Comparison of ENCODE assay signal across 13 mouse cellular contexts in genomic region chr10:105571019-105571418, GRCm38 (mm10). TPM values are rescaled to one million over a fixed set of nuclear protein-coding genes. Genes with fewer than 3 reads are reported as not detected.
A peak's percentile ranks its signal among the peaks of the same experiment; 100 is the strongest.
DNase-seq lines count a peak whose midpoint lies in the region; ATAC-seq lines count a peak whose summit lies in the region.
"Had no signal": no experiment of that assay in that cellular context is flagged by ENCODE, and none has a peak within 500 bp of the region (broad histone marks: within the 10 kb centered on the region; RNA-seq: fewer than 3 reads in every experiment).

No protein-coding gene starts in this region.

- peaks cover 9% of the 10 kb centered on the region for H3K4me1 ChIP-seq in forebrain, embryonic 14.5 days (ENCODE audit: control insufficient read depth, insufficient read depth, low read length)
- H3K4me1 ChIP-seq in forebrain, embryonic 11.5 days (replicated peaks; ENCODE audit: control insufficient read depth, insufficient read depth, low read length): 0 out of 2 replicates have a peak, but pooled peaks cover 1% of the 10 kb centered on the region
- H3K4me1 ChIP-seq in limb, embryonic 15.5 days: peaks cover 21% of the 10 kb centered on the region; the same call in 1 of the 2 replicates
- H3K4me1 ChIP-seq in stomach, embryonic 16.5 days (ENCODE audit: control insufficient read depth, insufficient read depth, low read length): peaks cover 5% of the 10 kb centered on the region; the same call in 1 of the 2 replicates

- no peak for DNase-seq in forebrain, embryonic 14.5 days (ENCODE audit: low spot score)
- DNase-seq in forebrain, embryonic 11.5 days (ENCODE audit: low spot score): no peak
- peak; percentile 33 for DNase-seq in retina, postnatal 1 day
- no peak for DNase-seq in retina, embryonic 14.5 days (ENCODE audit: low spot score)
- no peak for DNase-seq in ovary, postnatal 14 days (ENCODE audit: low spot score)
- DNase-seq in heart, postnatal 4 days: no peak
- DNase-seq: kidney, postnatal 4 days; lung, adult 18-20 months; thymus, postnatal 4 days had no signal

- WGBS in forebrain, embryonic 14.5 days: 80% methylated on average over 8 of the region's 8 CpGs
- WGBS in forebrain, embryonic 11.5 days: 79% methylated on average over 8 of the region's 8 CpGs
- WGBS in limb, embryonic 15.5 days: 78% methylated on average over 8 of the region's 8 CpGs
- 81% methylated on average over 8 of the region's 8 CpGs for WGBS in stomach, embryonic 16.5 days

- H3K4me2 ChIP-seq in forebrain, embryonic 14.5 days (ENCODE audit: low read length): peak overlapping the region; percentile 86; the same call in 1 of the 2 replicates
- H3K4me2 ChIP-seq in forebrain, embryonic 11.5 days (ENCODE audit: low read depth, low read length, severe bottlenecking): no peak overlapping the region
- H3K4me2 ChIP-seq in limb, embryonic 15.5 days: peak overlapping the region; percentile 13; the same call in 1 of the 2 replicates
- 0 out of 2 replicates have a peak overlapping the region, but pooled peaks have one; percentile 3 for H3K4me2 ChIP-seq in stomach, embryonic 16.5 days (ENCODE audit: low read depth, low read length)

- H3K27ac ChIP-seq in forebrain, embryonic 14.5 days (ENCODE audit: low read depth, low read length): no peak overlapping the region
- no peak overlapping the region for H3K27ac ChIP-seq in forebrain, embryonic 11.5 days (ENCODE audit: low read depth, low read length)
- H3K27ac ChIP-seq in limb, embryonic 15.5 days: no peak overlapping the region
- no peak overlapping the region for H3K27ac ChIP-seq in stomach, embryonic 16.5 days (ENCODE audit: low read length)
- H3K27ac ChIP-seq: heart, embryonic 15.5 days had no signal

- no peak overlapping the region for H3K9ac ChIP-seq in forebrain, embryonic 14.5 days (ENCODE audit: low read length)
- H3K9ac ChIP-seq in forebrain, embryonic 11.5 days (ENCODE audit: low read length): no peak overlapping the region
- H3K9ac ChIP-seq in limb, embryonic 15.5 days: no peak overlapping the region
- H3K9ac ChIP-seq in stomach, embryonic 16.5 days (ENCODE audit: low read length): no peak overlapping the region
- H3K9ac ChIP-seq: heart, embryonic 15.5 days had no signal

- no peaks in the 10 kb centered on the region for H3K36me3 ChIP-seq in forebrain, embryonic 14.5 days (ENCODE audit: control insufficient read depth, insufficient read depth, low read length)
- H3K36me3 ChIP-seq in forebrain, embryonic 11.5 days (ENCODE audit: control insufficient read depth, insufficient read depth, low read length): no peaks in the 10 kb centered on the region
- H3K36me3 ChIP-seq in limb, embryonic 15.5 days: no peaks in the 10 kb centered on the region
- H3K36me3 ChIP-seq in stomach, embryonic 16.5 days (ENCODE audit: control insufficient read depth, insufficient read depth, low read length): no peaks in the 10 kb centered on the region
- H3K36me3 ChIP-seq: heart, embryonic 15.5 days had no signal

- no peaks in the 10 kb centered on the region for H3K9me3 ChIP-seq in forebrain, embryonic 14.5 days (replicated peaks; ENCODE audit: control insufficient read depth, low read length)
- H3K9me3 ChIP-seq in forebrain, embryonic 11.5 days (ENCODE audit: control insufficient read depth, low read length): no peaks in the 10 kb centered on the region
- no peaks in the 10 kb centered on the region for H3K9me3 ChIP-seq in limb, embryonic 15.5 days
- no peaks in the 10 kb centered on the region for H3K9me3 ChIP-seq in stomach, embryonic 16.5 days (replicated peaks; ENCODE audit: control insufficient read depth, low read length)
- H3K9me3 ChIP-seq: heart, embryonic 15.5 days had no signal

- H3K27me3 ChIP-seq in forebrain, embryonic 14.5 days (replicated peaks; ENCODE audit: control insufficient read depth, insufficient read depth, low read length): 0 out of 2 replicates have a peak, but pooled peaks cover 6% of the 10 kb centered on the region
- peaks cover 9% of the 10 kb centered on the region; the same call in 1 of the 2 replicates for H3K27me3 ChIP-seq in forebrain, embryonic 11.5 days (ENCODE audit: control insufficient read depth, insufficient read depth, low read length)
- no peaks in the 10 kb centered on the region for H3K27me3 ChIP-seq in limb, embryonic 15.5 days
- no peaks in the 10 kb centered on the region for H3K27me3 ChIP-seq in stomach, embryonic 16.5 days (ENCODE audit: control insufficient read depth, insufficient read depth, low read length)
- H3K27me3 ChIP-seq: heart, embryonic 15.5 days had no signal

- no peak overlapping the region for H3K4me3 ChIP-seq in forebrain, embryonic 14.5 days (ENCODE audit: low read depth, low read length)
- no peak overlapping the region for H3K4me3 ChIP-seq in forebrain, embryonic 11.5 days (ENCODE audit: low read depth, low read length)
- 0 out of 2 replicates have a peak overlapping the region, but pooled peaks have one; percentile 8 for H3K4me3 ChIP-seq in limb, embryonic 15.5 days
- no peak overlapping the region for H3K4me3 ChIP-seq in stomach, embryonic 16.5 days (replicated peaks; ENCODE audit: low read length)

- ATAC-seq in forebrain, embryonic 14.5 days: no peak
- no peak for ATAC-seq in forebrain, embryonic 11.5 days (replicated peaks; ENCODE audit: low FRiP score)
- no peak for ATAC-seq in limb, embryonic 15.5 days (ENCODE audit: insufficient number of reproducible peaks, low FRiP score, low TSS enrichment, low read depth)
- no peak for ATAC-seq in stomach, embryonic 16.5 days (ENCODE audit: insufficient read depth, low FRiP score)
- ATAC-seq: CD4-positive, CD25-positive, alpha-beta regulatory T cell, adult 4 months had no signal

RNA-seq across cellular contexts. Expression of gene Tmtc2, which starts 3.2 kb away (rescaled TPM):
- 4.6 and 5.5 TPM in 2 replicates for polyA plus RNA-seq in forebrain, embryonic 14.5 days (2014; fragmentation: Nextera tagmentation; extraction: Ambion mirVana)
- polyA plus RNA-seq in forebrain, embryonic 11.5 days (2014; fragmentation: Nextera tagmentation; extraction: Ambion mirVana): 3.9 and 4.0 TPM in 2 replicates
- polyA plus RNA-seq in limb, embryonic 15.5 days (2015; fragmentation: Nextera tagmentation; extraction: Ambion mirVana): 19.0 and 22.0 TPM in 2 replicates
- 8.9 and 9.6 TPM in 2 replicates for polyA plus RNA-seq in stomach, embryonic 16.5 days (2015; fragmentation: Nextera tagmentation; extraction: Ambion mirVana)
- total RNA-seq in heart, postnatal 4 days (2021): 1 to 10 TPM; 5.5 to 7.6 TPM
